Mouse (Mus musculus): ENCODE results near the gene Tsks. TPM values are rescaled to one million over a fixed set of nuclear protein-coding genes. Genes with fewer than 3 reads are reported as not detected.

Tsks gene
- polyA plus RNA-seq (2015; fragmentation: Nextera tagmentation; extraction: Ambion mirVana), result 0.17 TPM in 1 of 2 replicates, not detected in the other

DNA sequence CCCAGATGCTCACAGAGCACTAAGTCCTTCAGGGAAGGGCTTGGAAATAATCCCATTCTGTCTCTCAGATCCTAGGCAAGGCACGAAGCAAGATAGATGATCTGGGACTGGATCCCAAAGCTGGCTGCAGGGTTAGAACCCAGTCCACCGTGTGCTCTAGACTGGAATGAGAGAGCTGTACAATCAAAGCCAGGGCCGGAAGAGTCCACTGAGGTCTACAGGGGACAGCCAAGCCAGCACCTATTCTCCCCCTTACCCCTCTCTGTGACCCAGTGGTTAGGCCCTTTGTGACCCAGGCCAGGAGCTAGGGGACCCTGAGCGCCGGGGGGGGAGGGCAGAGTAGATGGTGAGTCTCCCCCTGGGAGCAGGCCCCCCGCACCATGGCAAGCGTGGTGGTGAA lies at the start of gene Tsks:
Tsks (plus strand) TSS at position 301 of the 400 bp plus-strand sequence.

GRCm38 (mm10) chr7:44895593-44896434 lies 47.2 kb upstream of the Tsks start, which contains the start of gene Fuz:
Fuz (plus strand) TSS chr7:44896079.

GRCm38 (mm10) chr7:44929204-44930151 lies 13.5 kb upstream of the Tsks start, which contains the start of gene Ap2a1:
Ap2a1 (minus strand) TSS chr7:44929496.

DNA sequence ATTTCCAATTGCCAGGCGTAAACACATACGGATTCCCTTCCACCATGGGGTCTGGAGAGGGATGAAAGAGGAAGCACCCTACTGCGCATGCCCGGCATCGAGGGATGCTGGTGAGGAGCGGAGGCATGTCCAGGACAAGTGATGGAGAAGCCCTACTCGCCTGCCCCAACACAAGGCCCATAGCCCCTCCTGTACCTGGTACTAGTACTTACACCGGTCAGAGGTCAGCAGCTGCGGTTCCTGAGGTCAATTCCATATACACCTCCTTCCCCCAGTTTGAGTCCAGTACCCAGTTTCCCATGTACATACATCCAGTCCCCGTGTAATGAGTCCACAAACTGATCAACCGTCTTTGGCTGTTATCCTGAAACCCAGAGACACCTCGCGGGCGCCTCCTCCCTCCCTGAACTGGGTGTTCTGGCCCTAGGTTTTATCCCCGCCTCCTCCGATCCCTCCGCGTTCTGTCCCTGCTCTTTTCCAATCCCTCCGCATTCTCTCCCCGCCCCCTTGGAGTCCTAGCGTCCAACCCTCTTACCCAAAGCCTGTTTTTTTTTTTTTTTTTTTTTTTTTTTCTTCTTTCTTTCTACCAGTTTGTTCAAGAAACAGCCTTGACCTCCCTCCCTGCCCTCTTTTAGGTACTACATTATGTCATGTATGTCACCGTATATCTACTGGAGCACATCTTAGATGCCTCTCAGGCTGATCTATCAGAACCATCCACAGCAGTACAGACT lies 31.5 kb downstream of the Tsks start, which contains the start of gene Cpt1c:
Cpt1c (minus strand) TSS at position 469 of the 734 bp plus-strand sequence.

DNA sequence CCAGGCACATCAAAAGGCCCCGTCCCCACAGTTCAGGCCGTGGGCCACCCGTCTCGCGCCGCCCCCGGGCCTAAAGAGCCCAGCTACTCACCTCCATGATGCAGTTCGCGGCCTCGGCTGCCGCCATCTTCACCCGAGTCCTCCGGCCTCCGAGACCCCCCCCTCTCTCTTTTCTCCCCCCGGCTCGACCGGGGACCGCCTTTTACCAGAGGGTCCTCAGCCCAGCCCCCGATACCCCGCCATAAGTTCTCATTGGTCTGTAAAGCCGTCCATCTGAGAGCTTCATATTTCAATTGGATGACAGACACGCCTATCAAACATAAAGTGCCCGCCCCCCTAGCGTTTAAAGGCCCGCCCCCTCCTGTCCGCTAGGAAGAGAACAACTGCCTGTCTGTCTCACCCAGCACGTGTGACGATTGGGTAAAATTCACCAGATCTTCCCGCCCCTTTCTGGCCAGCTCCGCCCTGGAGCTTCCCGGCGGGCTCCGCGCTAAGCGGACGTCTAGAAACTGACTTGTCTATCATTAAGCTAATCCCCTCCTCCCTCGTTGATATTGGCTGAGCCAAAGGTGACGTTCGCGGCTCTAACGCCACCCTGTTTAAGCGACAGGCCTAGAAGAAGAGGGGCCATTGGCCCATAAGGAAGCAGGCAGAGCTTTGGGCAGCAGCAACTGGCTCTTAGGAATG lies 43.3 kb downstream of the Tsks start, which contains the start of gene Prmt1:
Prmt1 (minus strand) TSS at position 377 of the 687 bp plus-strand sequence.

GRCm38 (mm10) chr7:44997231-44997939 lies 54.4 kb downstream of the Tsks start, which contains the start of gene Irf3:
Irf3 (plus strand) TSS chr7:44997648.

GRCm38 (mm10) chr7:44998501-44998955 lies 55.5 kb downstream of the Tsks start, which contains the start of gene Bcl2l12:
Bcl2l12 (minus strand) TSS chr7:44998712.

Other genes with a start within 250 kb of the Tsks start
- gene Izumo2, start 234.5 kb upstream of the Tsks start, polyA plus RNA-seq (2015; fragmentation: Nextera tagmentation; extraction: Ambion mirVana), result not detected in 2 replicates
- 29.3 and 31.6 TPM in 2 replicates for gene Vrk3, start 194.8 kb upstream of the Tsks start, polyA plus RNA-seq (2015; fragmentation: Nextera tagmentation; extraction: Ambion mirVana)
- gene Zfp473, start 192.2 kb upstream of the Tsks start, polyA plus RNA-seq (2015; fragmentation: Nextera tagmentation; extraction: Ambion mirVana), result 0.34 and 0.58 TPM in 2 replicates
- 54.6 and 55.9 TPM in 2 replicates for gene Nup62, start 127.1 kb upstream of the Tsks start, polyA plus RNA-seq (2015; fragmentation: Nextera tagmentation; extraction: Ambion mirVana)
- gene Il4i1, start 126.8 kb upstream of the Tsks start, polyA plus RNA-seq (2015; fragmentation: Nextera tagmentation; extraction: Ambion mirVana), result 2.1 and 2.3 TPM in 2 replicates
- 2.1 and 2.6 TPM in 2 replicates for gene Atf5, start 126.5 kb upstream of the Tsks start, polyA plus RNA-seq (2015; fragmentation: Nextera tagmentation; extraction: Ambion mirVana)
- 30.3 and 34.1 TPM in 2 replicates for gene Akt1s1, start 94.2 kb upstream of the Tsks start, polyA plus RNA-seq (2015; fragmentation: Nextera tagmentation; extraction: Ambion mirVana)
- gene Tbc1d17, start 94.1 kb upstream of the Tsks start, polyA plus RNA-seq (2015; fragmentation: Nextera tagmentation; extraction: Ambion mirVana), result 34.9 and 39.2 TPM in 2 replicates
- gene Pnkp, start 86.1 kb upstream of the Tsks start, polyA plus RNA-seq (2015; fragmentation: Nextera tagmentation; extraction: Ambion mirVana), result 44.6 and 51.7 TPM in 2 replicates
- 75.8 and 108 TPM in 2 replicates for gene Ptov1, start 73.4 kb upstream of the Tsks start, polyA plus RNA-seq (2015; fragmentation: Nextera tagmentation; extraction: Ambion mirVana)
- gene Med25, start 50.5 kb upstream of the Tsks start, polyA plus RNA-seq (2015; fragmentation: Nextera tagmentation; extraction: Ambion mirVana), result 39.9 and 44.7 TPM in 2 replicates
- gene Fuz, start 47.1 kb upstream of the Tsks start, polyA plus RNA-seq (2015; fragmentation: Nextera tagmentation; extraction: Ambion mirVana), result 6.4 and 7.7 TPM in 2 replicates
- gene Ap2a1, start 13.7 kb upstream of the Tsks start, polyA plus RNA-seq (2015; fragmentation: Nextera tagmentation; extraction: Ambion mirVana), result 54.9 and 61.8 TPM in 2 replicates
- gene Cpt1c, start 31.6 kb downstream of the Tsks start, polyA plus RNA-seq (2015; fragmentation: Nextera tagmentation; extraction: Ambion mirVana), result 3.7 and 4.5 TPM in 2 replicates
- gene Prmt1, start 43.4 kb downstream of the Tsks start, polyA plus RNA-seq (2015; fragmentation: Nextera tagmentation; extraction: Ambion mirVana), result 215 and 217 TPM in 2 replicates
- gene Irf3, start 54.4 kb downstream of the Tsks start, polyA plus RNA-seq (2015; fragmentation: Nextera tagmentation; extraction: Ambion mirVana), result 54.1 and 62.3 TPM in 2 replicates
- 28.5 and 32.0 TPM in 2 replicates for gene Bcl2l12, start 55.5 kb downstream of the Tsks start, polyA plus RNA-seq (2015; fragmentation: Nextera tagmentation; extraction: Ambion mirVana)
- 15.0 and 17.0 TPM in 2 replicates for gene Scaf1, start 73.2 kb downstream of the Tsks start, polyA plus RNA-seq (2015; fragmentation: Nextera tagmentation; extraction: Ambion mirVana)
- gene Rras, start 74.8 kb downstream of the Tsks start, polyA plus RNA-seq (2015; fragmentation: Nextera tagmentation; extraction: Ambion mirVana), result 25.6 and 26.0 TPM in 2 replicates
- gene Prr12, start 109.7 kb downstream of the Tsks start, polyA plus RNA-seq (2015; fragmentation: Nextera tagmentation; extraction: Ambion mirVana), result 3.9 and 5.0 TPM in 2 replicates
- 37.2 and 45.0 TPM in 2 replicates for gene Nosip, start 119.2 kb downstream of the Tsks start, polyA plus RNA-seq (2015; fragmentation: Nextera tagmentation; extraction: Ambion mirVana)
- gene Prrg2, start 119.5 kb downstream of the Tsks start, polyA plus RNA-seq (2015; fragmentation: Nextera tagmentation; extraction: Ambion mirVana), result 10.0 and 12.4 TPM in 2 replicates
- gene Rcn3, start 149.0 kb downstream of the Tsks start, polyA plus RNA-seq (2015; fragmentation: Nextera tagmentation; extraction: Ambion mirVana), result 80.3 and 93.9 TPM in 2 replicates
- 59.4 and 86.0 TPM in 2 replicates for gene Fcgrt, start 160.6 kb downstream of the Tsks start, polyA plus RNA-seq (2015; fragmentation: Nextera tagmentation; extraction: Ambion mirVana)
- 1,257 and 1,307 TPM in 2 replicates for gene Rps11, start 181.2 kb downstream of the Tsks start, polyA plus RNA-seq (2015; fragmentation: Nextera tagmentation; extraction: Ambion mirVana)
- gene Rpl13a, start 185.6 kb downstream of the Tsks start, polyA plus RNA-seq (2015; fragmentation: Nextera tagmentation; extraction: Ambion mirVana), result 1,601 and 1,631 TPM in 2 replicates
- gene Gm45713, start 193.0 kb downstream of the Tsks start, polyA plus RNA-seq (2015; fragmentation: Nextera tagmentation; extraction: Ambion mirVana), result 0.35 and 0.44 TPM in 2 replicates
- 7.2 and 9.3 TPM in 2 replicates for gene Flt3l, start 193.2 kb downstream of the Tsks start, polyA plus RNA-seq (2015; fragmentation: Nextera tagmentation; extraction: Ambion mirVana)
- gene Pih1d1, start 211.1 kb downstream of the Tsks start, polyA plus RNA-seq (2015; fragmentation: Nextera tagmentation; extraction: Ambion mirVana), result 45.1 and 48.9 TPM in 2 replicates
- 29.7 and 31.2 TPM in 2 replicates for gene Aldh16a1, start 211.4 kb downstream of the Tsks start, polyA plus RNA-seq (2015; fragmentation: Nextera tagmentation; extraction: Ambion mirVana)
- gene Slc17a7, start 220.7 kb downstream of the Tsks start, polyA plus RNA-seq (2015; fragmentation: Nextera tagmentation; extraction: Ambion mirVana), result not detected in 2 replicates
- gene Gfy, start 236.4 kb downstream of the Tsks start, polyA plus RNA-seq (2015; fragmentation: Nextera tagmentation; extraction: Ambion mirVana), result not detected in 2 replicates
- gene Pth2, start 237.8 kb downstream of the Tsks start, polyA plus RNA-seq (2015; fragmentation: Nextera tagmentation; extraction: Ambion mirVana), result not detected in 2 replicates

Measured in spleen, postnatal 0 days (tissue).